Mouse (Mus musculus): Measurements from ENCODE around the gene Aff3. TPM values are rescaled to one million over a fixed set of nuclear protein-coding genes. Genes with fewer than 3 reads are reported as not detected.

The Aff3 gene
- polyA plus RNA-seq, 1 experiment from 2014 or later, result 8.5 TPM

GRCm38 (mm10) chr1:38237831-38238230 lies 426.9 kb downstream of the Aff3 start:
- Histone ChIP-seq H3K27ac (no peak overlapping the region), H3K9ac (no peak overlapping the region), H3K4me1 (replicated peaks) (peaks cover 7% of the 10 kb centered on the region), H3K9me3 (no peaks in the 10 kb centered on the region), H3K27me3 (replicated peaks) (no peaks in the 10 kb centered on the region), H3K4me2 (replicated peaks) (no peak overlapping the region), H3K4me3 (replicated peaks) (no peak overlapping the region), H3K36me3 (no peaks in the 10 kb centered on the region)
- WGBS, result 94% methylated on average over 9 of the region's 9 CpGs
- ATAC-seq, result no peak

GRCm38 (mm10) chr1:38237027-38237787 lies 427.5 kb downstream of the Aff3 start:
- Histone ChIP-seq H3K27me3 (replicated peaks) (no peaks in the 10 kb centered on the region), H3K4me1 (replicated peaks) (peaks cover 7% of the 10 kb centered on the region), H3K9me3 (no peaks in the 10 kb centered on the region), H3K27ac (no peak overlapping the region), H3K36me3 (no peaks in the 10 kb centered on the region), H3K4me2 (replicated peaks) (no peak overlapping the region), H3K4me3 (replicated peaks) (no peak overlapping the region), H3K9ac (no peak overlapping the region)
- 72% methylated on average over 7 of the region's 7 CpGs for WGBS
- ATAC-seq, result no peak

- H3K36me3 ChIP-seq, result no peaks in the 10 kb centered on the region
- H3K27ac ChIP-seq, result no peak overlapping the region
- no peaks in the 10 kb centered on the region for H3K27me3 ChIP-seq (replicated peaks)
- H3K4me3 ChIP-seq (replicated peaks), result no peak overlapping the region
- 89% methylated on average over 5 of the region's 5 CpGs for WGBS
- no peaks in the 10 kb centered on the region for H3K9me3 ChIP-seq
- ATAC-seq, result no peak
- H3K9ac ChIP-seq, result no peak overlapping the region
- no peak overlapping the region for H3K4me2 ChIP-seq (replicated peaks)
- H3K4me1 ChIP-seq (replicated peaks), result no peaks in the 10 kb centered on the region
Measured at GRCm38 (mm10) chr1:38233121-38233520, 431.6 kb downstream of the Aff3 start.

GRCm38 (mm10) chr1:38230041-38230440 lies 434.7 kb downstream of the Aff3 start:
- Histone ChIP-seq H3K9ac (no peak overlapping the region), H3K4me1 (replicated peaks) (no peaks in the 10 kb centered on the region), H3K27ac (no peak overlapping the region), H3K4me2 (replicated peaks) (no peak overlapping the region), H3K9me3 (no peaks in the 10 kb centered on the region), H3K27me3 (replicated peaks) (no peaks in the 10 kb centered on the region), H3K4me3 (replicated peaks) (no peak overlapping the region), H3K36me3 (no peaks in the 10 kb centered on the region)
- no peak for ATAC-seq
- WGBS, result 89% methylated on average over 8 of the region's 8 CpGs

GRCm38 (mm10) chr1:38228806-38229205 lies 435.9 kb downstream of the Aff3 start:
- ATAC-seq, result no peak
- no peak overlapping the region for H3K4me2 ChIP-seq (replicated peaks)
- 81% methylated on average over 4 of the region's 4 CpGs for WGBS

GRCm38 (mm10) chr1:38225166-38225565 lies 439.6 kb downstream of the Aff3 start:
- H3K4me3 ChIP-seq (replicated peaks), result no peak overlapping the region
- no peaks in the 10 kb centered on the region for H3K27me3 ChIP-seq (replicated peaks)
- no peaks in the 10 kb centered on the region for H3K9me3 ChIP-seq
- H3K9ac ChIP-seq, result no peak overlapping the region
- no peaks in the 10 kb centered on the region for H3K4me1 ChIP-seq (replicated peaks)
- ATAC-seq, result no peak
- H3K36me3 ChIP-seq, result no peaks in the 10 kb centered on the region
- H3K4me2 ChIP-seq (replicated peaks), result no peak overlapping the region
- no peak overlapping the region for H3K27ac ChIP-seq
- WGBS, result 96% methylated on average over 3 of the region's 3 CpGs

More at GRCm38 (mm10) chr1:38228806-38229205, 435.9 kb downstream of the Aff3 start:
- Histone ChIP-seq H3K4me1 (replicated peaks) (no peaks in the 10 kb centered on the region), H3K27me3 (replicated peaks) (no peaks in the 10 kb centered on the region), H3K9me3 (no peaks in the 10 kb centered on the region), H3K36me3 (no peaks in the 10 kb centered on the region), H3K9ac (no peak overlapping the region), H3K27ac (no peak overlapping the region), H3K4me3 (replicated peaks) (no peak overlapping the region)

GRCm38 (mm10) chr1:38222160-38222559 lies 442.6 kb downstream of the Aff3 start:
- Histone ChIP-seq H3K4me3 (replicated peaks) (no peak overlapping the region), H3K9ac (no peak overlapping the region), H3K4me2 (replicated peaks) (no peak overlapping the region), H3K36me3 (no peaks in the 10 kb centered on the region), H3K9me3 (no peaks in the 10 kb centered on the region), H3K27me3 (replicated peaks) (no peaks in the 10 kb centered on the region), H3K4me1 (replicated peaks) (peaks cover 7% of the 10 kb centered on the region; the same call in 1 of the 2 replicates), H3K27ac (no peak overlapping the region)
- ATAC-seq, result no peak
- WGBS, result 66% methylated on average over 1 of the region's 1 CpGs

GRCm38 (mm10) chr1:38221431-38221830 lies 443.3 kb downstream of the Aff3 start:
- ATAC-seq, result no peak
- Histone ChIP-seq H3K4me1 (replicated peaks) (peaks cover 7% of the 10 kb centered on the region; the same call in 1 of the 2 replicates), H3K9me3 (no peaks in the 10 kb centered on the region), H3K9ac (no peak overlapping the region), H3K27me3 (replicated peaks) (no peaks in the 10 kb centered on the region), H3K27ac (no peak overlapping the region), H3K4me2 (replicated peaks) (no peak overlapping the region), H3K4me3 (replicated peaks) (no peak overlapping the region), H3K36me3 (no peaks in the 10 kb centered on the region)
- WGBS, result 83% methylated on average over 8 of the region's 8 CpGs

GRCm38 (mm10) chr1:38217912-38218795 lies 446.6 kb downstream of the Aff3 start:
- H3K4me3 ChIP-seq (replicated peaks), result no peak overlapping the region; the same call in 1 of the 2 replicates
- peaks cover 7% of the 10 kb centered on the region; the same call in 1 of the 2 replicates for H3K4me1 ChIP-seq (replicated peaks)
- no peak overlapping the region for H3K27ac ChIP-seq
- no peak overlapping the region for H3K9ac ChIP-seq
- H3K27me3 ChIP-seq (replicated peaks), result no peaks in the 10 kb centered on the region
- ATAC-seq, result peak; percentile 51
- 52% methylated on average over 31 of the region's 31 CpGs for whole genome bisulfite sequencing
- H3K36me3 ChIP-seq, result no peaks in the 10 kb centered on the region
- peak overlapping the region; percentile 55 for H3K4me2 ChIP-seq (replicated peaks)
- H3K9me3 ChIP-seq, result no peaks in the 10 kb centered on the region

- Histone ChIP-seq H3K9me3 (no peaks in the 10 kb centered on the region), H3K27ac (no peak overlapping the region), H3K36me3 (no peaks in the 10 kb centered on the region), H3K4me1 (replicated peaks) (peaks cover 7% of the 10 kb centered on the region; the same call in 1 of the 2 replicates), H3K27me3 (replicated peaks) (no peaks in the 10 kb centered on the region), H3K4me2 (replicated peaks) (no peak overlapping the region), H3K4me3 (replicated peaks) (no peak overlapping the region), H3K9ac (no peak overlapping the region)
- ATAC-seq, result no peak
- 89% methylated on average over 5 of the region's 5 CpGs for WGBS
Measured at GRCm38 (mm10) chr1:38217098-38217497, 447.7 kb downstream of the Aff3 start.

GRCm38 (mm10) chr1:38213377-38213776 lies 451.4 kb downstream of the Aff3 start:
- peaks cover 5% of the 10 kb centered on the region; the same call in 1 of the 2 replicates for H3K4me1 ChIP-seq (replicated peaks)
- no peak overlapping the region for H3K9ac ChIP-seq
- no peak overlapping the region for H3K4me3 ChIP-seq (replicated peaks)
- 0 out of 2 replicates have a peak, but pooled peaks cover 3% of the 10 kb centered on the region for H3K27me3 ChIP-seq (replicated peaks)
- H3K27ac ChIP-seq, result no peak overlapping the region
- H3K4me2 ChIP-seq (replicated peaks), result no peak overlapping the region
- H3K36me3 ChIP-seq, result no peaks in the 10 kb centered on the region; the same call in 1 of the 2 replicates
- WGBS, result 42% methylated on average over 3 of the region's 3 CpGs
- no peak for ATAC-seq
- no peaks in the 10 kb centered on the region for H3K9me3 ChIP-seq

GRCm38 (mm10) chr1:38212386-38212785 lies 452.4 kb downstream of the Aff3 start:
- Histone ChIP-seq H3K9ac (no peak overlapping the region), H3K27ac (no peak overlapping the region), H3K9me3 (no peaks in the 10 kb centered on the region), H3K36me3 (no peaks in the 10 kb centered on the region; the same call in 1 of the 2 replicates), H3K27me3 (replicated peaks) (0 out of 2 replicates have a peak, but pooled peaks cover 3% of the 10 kb centered on the region), H3K4me3 (replicated peaks) (no peak overlapping the region), H3K4me2 (replicated peaks) (no peak overlapping the region), H3K4me1 (replicated peaks) (no peaks in the 10 kb centered on the region)
- no peak for ATAC-seq
- 63% methylated on average over 5 of the region's 5 CpGs for WGBS

All from intestine, embryonic 15.5 days (tissue).